Mouse (Mus musculus): ENCODE results near the gene Zc3h10.
"Not testable (repeated sequence)": the region's sequence is repeated elsewhere in the genome, so short reads cannot be mapped to it uniquely, and the experiment has no call there.

The Zc3h10 gene

GRCm38 (mm10) chr10:128524111-128524731 is 23.4 kb downstream of the Zc3h10 start:
- DNase-seq (ENCODE audit: low read depth), result no peak

- no peak for DNase-seq (ENCODE audit: low read depth)
These were observed 25.2 kb downstream of the Zc3h10 start for GRCm38 (mm10) chr10:128522351-128522750.

- DNase-seq (ENCODE audit: low read depth), result no peak
These were observed 27.0 kb downstream of the Zc3h10 start for GRCm38 (mm10) chr10:128520591-128520990.

GRCm38 (mm10) chr10:128518833-128519232 is 28.7 kb downstream of the Zc3h10 start:
- no peak for DNase-seq (ENCODE audit: low read depth)

- no peak for DNase-seq (ENCODE audit: low read depth)
These were observed 30.9 kb downstream of the Zc3h10 start for GRCm38 (mm10) chr10:128516677-128517076.

- DNase-seq (ENCODE audit: low read depth), result no peak
These were observed 31.5 kb downstream of the Zc3h10 start for GRCm38 (mm10) chr10:128516029-128516428.

GRCm38 (mm10) chr10:128515044-128515443 is 32.5 kb downstream of the Zc3h10 start:
- no peak for DNase-seq (ENCODE audit: low read depth)

- DNase-seq (ENCODE audit: low read depth), result no peak
These were observed 35.8 kb downstream of the Zc3h10 start for GRCm38 (mm10) chr10:128511761-128512160.

- DNase-seq (ENCODE audit: low read depth), result no peak
These were observed 36.4 kb downstream of the Zc3h10 start for GRCm38 (mm10) chr10:128511189-128511588.

GRCm38 (mm10) chr10:128510301-128510700 is 37.3 kb downstream of the Zc3h10 start:
- no peak for DNase-seq (ENCODE audit: low read depth)

- no peak for DNase-seq (ENCODE audit: low read depth)
These were observed 37.7 kb downstream of the Zc3h10 start for GRCm38 (mm10) chr10:128509831-128510230.

- DNase-seq (ENCODE audit: low read depth), result no peak
These were observed 38.4 kb downstream of the Zc3h10 start for GRCm38 (mm10) chr10:128509203-128509602.

- no peak for DNase-seq (ENCODE audit: low read depth)
These were observed 39.3 kb downstream of the Zc3h10 start for GRCm38 (mm10) chr10:128508260-128508659.

GRCm38 (mm10) chr10:128505974-128506373 is 41.6 kb downstream of the Zc3h10 start:
- no peak for DNase-seq (ENCODE audit: low read depth)

- DNase-seq (ENCODE audit: low read depth), result not testable (repeated sequence)
These were observed 42.3 kb downstream of the Zc3h10 start for GRCm38 (mm10) chr10:128505371-128505667.

- peak; percentile 34 for DNase-seq (ENCODE audit: low read depth)
These were observed 42.8 kb downstream of the Zc3h10 start for GRCm38 (mm10) chr10:128504641-128505370.

- DNase-seq (ENCODE audit: low read depth), result no peak
These were observed 43.6 kb downstream of the Zc3h10 start for GRCm38 (mm10) chr10:128504012-128504411.

- DNase-seq (ENCODE audit: low read depth), result no peak
These were observed 44.0 kb downstream of the Zc3h10 start for GRCm38 (mm10) chr10:128503532-128503931.

GRCm38 (mm10) chr10:128502341-128502740 is 45.2 kb downstream of the Zc3h10 start:
- no peak for DNase-seq (ENCODE audit: low read depth)

GRCm38 (mm10) chr10:128499116-128499671 is 48.4 kb downstream of the Zc3h10 start:
- no peak for DNase-seq (ENCODE audit: low read depth)

- DNase-seq (ENCODE audit: low read depth), result peak; percentile 94
These were observed 49.0 kb downstream of the Zc3h10 start, which contains the start of gene Myl6b for GRCm38 (mm10) chr10:128498590-128498989. Gene Myl6b (minus strand): TSS chr10:128498685.

- no peak for DNase-seq (ENCODE audit: low read depth)
These were observed 50.3 kb downstream of the Zc3h10 start for GRCm38 (mm10) chr10:128497134-128497737.

GRCm38 (mm10) chr10:128496509-128497077 is 51.0 kb downstream of the Zc3h10 start:
- DNase-seq (ENCODE audit: low read depth), result no peak

All from c-Kit-positive CD71-negative TER-119-negative erythroid progenitor cells, embryonic 14.5 days (primary cell).